ENCODE assay signal across 17 mouse cellular contexts in the genomic region with DNA sequence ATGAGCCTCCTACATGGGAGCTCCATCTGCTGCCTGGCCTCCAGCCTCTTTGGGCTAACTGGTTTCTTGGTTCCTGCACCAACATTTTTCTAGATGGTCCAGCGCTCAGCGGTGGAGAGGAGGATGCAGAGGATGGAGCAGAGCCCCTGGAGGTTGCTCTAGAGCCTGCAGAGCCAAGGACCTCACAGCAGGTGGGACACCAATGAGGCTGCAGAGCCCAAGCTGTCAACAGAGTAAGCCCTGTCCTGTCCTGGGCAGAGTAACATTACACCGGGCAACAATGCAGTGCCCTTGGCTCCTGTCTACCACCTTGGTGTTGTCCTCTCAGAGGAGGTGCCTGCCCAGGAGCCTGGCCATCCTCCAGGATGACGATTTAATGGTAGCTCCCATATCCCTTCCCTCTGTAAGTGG.
"Had no signal": no experiment of that assay in that cellular context is flagged by ENCODE, and none has a peak within 500 bp of the region (broad histone marks: within the 10 kb centered on the region; RNA-seq: fewer than 3 reads in every experiment).

No protein-coding gene starts in this region.

- ATAC-seq: lung, postnatal 0 days had no signal

- H3K4me1 ChIP-seq: limb, embryonic 13.5 days; neural tube, embryonic 13.5 days; stomach, embryonic 15.5 days had no signal

- H3K27me3 ChIP-seq: limb, embryonic 13.5 days; neural tube, embryonic 13.5 days; stomach, embryonic 15.5 days had no signal

- H3K9me3 ChIP-seq: limb, embryonic 13.5 days; neural tube, embryonic 13.5 days; stomach, embryonic 15.5 days had no signal

- DNase-seq: kidney, postnatal 4 days; left cerebral cortex, postnatal 4 days; lung, adult 2 months; lung, postnatal 36 days; midbrain, embryonic 14.5 days; retina, postnatal 1 day; right cerebral cortex, postnatal 4 days; spleen, adult 18-20 months; thymus, adult 2 months; thymus, postnatal 36 days had no signal

- H3K4me3 ChIP-seq: layer of hippocampus, adult 2 months; limb, embryonic 13.5 days; neural tube, embryonic 13.5 days; stomach, embryonic 15.5 days had no signal

- H3K9ac ChIP-seq: limb, embryonic 13.5 days; liver, embryonic 14.5 days; neural tube, embryonic 13.5 days; stomach, embryonic 15.5 days had no signal

- H3K4me2 ChIP-seq: limb, embryonic 13.5 days; neural tube, embryonic 13.5 days; stomach, embryonic 15.5 days had no signal

- H3K27ac ChIP-seq: kidney, postnatal 0 days; layer of hippocampus, adult 2 months; limb, embryonic 13.5 days; liver, embryonic 14.5 days; neural tube, embryonic 13.5 days; stomach, embryonic 15.5 days had no signal
